Mouse (Mus musculus): ENCODE results near the gene Rtp1. TPM values are rescaled to one million over a fixed set of nuclear protein-coding genes. Genes with fewer than 3 reads are reported as not detected.

The Rtp1 gene
- polyA plus RNA-seq, 1 experiment from 2014 or later: 2.0 TPM

Other genes starting within 250 kb of the Rtp1 start
- gene St6gal1, start 204.4 kb upstream of the Rtp1 start, polyA plus RNA-seq (2014; fragmentation: Nextera tagmentation; extraction: Ambion mirVana): 20.3 and 21.0 TPM in 2 replicates
- gene Rtp4, start 91.2 kb downstream of the Rtp1 start, polyA plus RNA-seq (2014; fragmentation: Nextera tagmentation; extraction: Ambion mirVana): 7.9 and 8.4 TPM in 2 replicates
- 7.3 and 7.7 TPM in 2 replicates for gene Masp1, start 91.7 kb downstream of the Rtp1 start, polyA plus RNA-seq (2014; fragmentation: Nextera tagmentation; extraction: Ambion mirVana)